Comparison of ENCODE assay signal across 11 mouse cellular contexts in genomic region chr1:63190851-63191250, GRCm38 (mm10). TPM values are rescaled to one million over a fixed set of nuclear protein-coding genes. Genes with fewer than 3 reads are reported as not detected.
A peak's percentile ranks its signal among the peaks of the same experiment; 100 is the strongest.
DNase-seq lines count a peak whose midpoint lies in the region; ATAC-seq and TF ChIP-seq lines count a peak whose summit lies in the region.
"Had no signal": no experiment of that assay in that cellular context is flagged by ENCODE, and none has a peak within 500 bp of the region (broad histone marks: within the 10 kb centered on the region; RNA-seq: fewer than 3 reads in every experiment).

No protein-coding gene starts in this region.

- DNase-seq in adrenal gland, postnatal 14 days, result peak; percentile 26
- DNase-seq in adrenal gland, adult 18-20 months (ENCODE audit: low spot score in 2 of 2), result no peak
- DNase-seq in heart, postnatal 10 days, result peak; percentile 39 to 52
- DNase-seq in heart, adult 11 months, result no peak
- peak; percentile 15 for DNase-seq in lung, postnatal 36 days
- no peak for DNase-seq in lung, postnatal 0 days (ENCODE audit: low spot score)
- DNase-seq in limb, embryonic 14.5 days (ENCODE audit: low spot score), result peak; percentile 72
- DNase-seq: cerebellum, adult 11 months had no signal

- no peaks in the 10 kb centered on the region for H3K9me3 ChIP-seq in lung, postnatal 0 days (ENCODE audit: low read length)
- H3K9me3 ChIP-seq in limb, embryonic 14.5 days (ENCODE audit: control insufficient read depth, low read length), result no peaks in the 10 kb centered on the region
- H3K9me3 ChIP-seq in intestine, embryonic 15.5 days, result no peaks in the 10 kb centered on the region
- H3K9me3 ChIP-seq: hindbrain, embryonic 10.5 days; lung, embryonic 15.5 days had no signal

- TF ChIP-seq CTCF in lung, postnatal 0 days (IDR thresholded peaks at IDR 0.05), result no peak

- no peak overlapping the region for H3K4me3 ChIP-seq in lung, postnatal 0 days (ENCODE audit: low read depth, low read length)
- no peak overlapping the region for H3K4me3 ChIP-seq in limb, embryonic 14.5 days (replicated peaks; ENCODE audit: low read length)
- H3K4me3 ChIP-seq in intestine, embryonic 15.5 days (replicated peaks), result no peak overlapping the region
- H3K4me3 ChIP-seq: hindbrain, embryonic 10.5 days; lung, embryonic 15.5 days had no signal

- H3K9ac ChIP-seq in lung, postnatal 0 days (replicated peaks; ENCODE audit: low read depth), result no peak overlapping the region
- H3K9ac ChIP-seq in limb, embryonic 14.5 days (ENCODE audit: low read depth, low read length, severe bottlenecking), result no peak overlapping the region
- no peak overlapping the region for H3K9ac ChIP-seq in intestine, embryonic 15.5 days
- H3K9ac ChIP-seq: lung, embryonic 15.5 days had no signal

- TF ChIP-seq POLR2A in limb, embryonic 14.5 days (IDR thresholded peaks at IDR 0.05; ENCODE audit: borderline replicate concordance, extremely low read depth, insufficient read depth, insufficient read length), result no peak

- no peak for TF ChIP-seq EP300 in lung, postnatal 0 days (IDR thresholded peaks at IDR 0.05)

- no peaks in the 10 kb centered on the region for H3K27me3 ChIP-seq in lung, postnatal 0 days (replicated peaks; ENCODE audit: insufficient read depth, low read length)
- H3K27me3 ChIP-seq in limb, embryonic 14.5 days (ENCODE audit: control insufficient read depth, insufficient read depth, low read length), result no peaks in the 10 kb centered on the region
- H3K27me3 ChIP-seq in intestine, embryonic 15.5 days (replicated peaks), result no peaks in the 10 kb centered on the region
- H3K27me3 ChIP-seq: lung, embryonic 15.5 days had no signal

- 53% methylated on average over 8 of the region's 8 CpGs for WGBS in lung, postnatal 0 days
- 43% methylated on average over 8 of the region's 8 CpGs for WGBS in limb, embryonic 14.5 days
- 66% methylated on average over 8 of the region's 8 CpGs for WGBS in intestine, embryonic 15.5 days

- H3K4me2 ChIP-seq in lung, postnatal 0 days (replicated peaks; ENCODE audit: low read depth, low read length), result no peak overlapping the region
- H3K4me2 ChIP-seq in limb, embryonic 14.5 days (replicated peaks; ENCODE audit: low read depth, low read length, severe bottlenecking), result no peak overlapping the region
- H3K4me2 ChIP-seq in intestine, embryonic 15.5 days (replicated peaks), result no peak overlapping the region
- H3K4me2 ChIP-seq: lung, embryonic 15.5 days had no signal

- no peaks in the 10 kb centered on the region for H3K36me3 ChIP-seq in lung, postnatal 0 days (ENCODE audit: insufficient read depth, low read length)
- no peaks in the 10 kb centered on the region for H3K36me3 ChIP-seq in limb, embryonic 14.5 days (ENCODE audit: control insufficient read depth, insufficient read depth, low read length)
- no peaks in the 10 kb centered on the region for H3K36me3 ChIP-seq in intestine, embryonic 15.5 days
- H3K36me3 ChIP-seq: hindbrain, embryonic 10.5 days; lung, embryonic 15.5 days had no signal

- ATAC-seq in lung, postnatal 0 days, result no peak
- peak; percentile 68 for ATAC-seq in limb, embryonic 14.5 days (ENCODE audit: low FRiP score, low read depth)
- no peak for ATAC-seq in intestine, embryonic 15.5 days

- H3K27ac ChIP-seq in lung, postnatal 0 days (ENCODE audit: low read length), result no peak overlapping the region
- H3K27ac ChIP-seq in limb, embryonic 14.5 days (replicated peaks; ENCODE audit: low read depth, low read length), result 0 out of 2 replicates have a peak overlapping the region, but pooled peaks have one; percentile 26
- no peak overlapping the region for H3K27ac ChIP-seq in intestine, embryonic 15.5 days
- H3K27ac ChIP-seq: hindbrain, embryonic 10.5 days; lung, embryonic 15.5 days had no signal

- no peaks in the 10 kb centered on the region for H3K4me1 ChIP-seq in lung, postnatal 0 days (ENCODE audit: insufficient read depth, low read depth, low read length)
- no peaks in the 10 kb centered on the region for H3K4me1 ChIP-seq in limb, embryonic 14.5 days (ENCODE audit: control insufficient read depth, insufficient read depth, low read length)
- H3K4me1 ChIP-seq in intestine, embryonic 15.5 days (replicated peaks), result 0 out of 2 replicates have a peak, but pooled peaks cover 2% of the 10 kb centered on the region
- H3K4me1 ChIP-seq: hindbrain, embryonic 10.5 days; lung, embryonic 15.5 days had no signal

- intact Hi-C loops in heart, postnatal 10 days (cut with DNase I), result no loop called here

RNA-seq across cellular contexts. Expression of gene Ndufs1, which starts 14.2 kb away (rescaled TPM):
- total RNA-seq in adrenal gland, postnatal 14 days (2021), result 359 and 361 TPM in 2 replicates
- total RNA-seq in adrenal gland, adult 18-20 months (2021), result 100 to 1,000 TPM; 272 to 350 TPM
- total RNA-seq in heart, postnatal 10 days (2021), result 100 to 1,000 TPM; 670 to 683 TPM
- polyA plus RNA-seq in lung, postnatal 0 days (2015; fragmentation: Nextera tagmentation; extraction: Ambion mirVana), result 63.0 and 64.3 TPM in 2 replicates
- polyA plus RNA-seq in limb, embryonic 14.5 days (2012; rRNA removed), result 83.1 and 96.3 TPM in 2 replicates
- polyA plus RNA-seq in limb, embryonic 14.5 days (2014; fragmentation: Nextera tagmentation; extraction: Ambion mirVana), result 115 and 117 TPM in 2 replicates
- polyA plus RNA-seq in intestine, embryonic 15.5 days (2015; fragmentation: Nextera tagmentation; extraction: Ambion mirVana), result 168 and 169 TPM in 2 replicates

RNA-seq across cellular contexts. Expression of gene Eef1b2, which starts 14.2 kb away (rescaled TPM):
- 615 and 729 TPM in 2 replicates for total RNA-seq in adrenal gland, postnatal 14 days (2021)
- total RNA-seq in adrenal gland, adult 18-20 months (2021), result 100 to 1,000 TPM; 584 to 627 TPM
- total RNA-seq in heart, postnatal 10 days (2021), result 100 to 1,000 TPM; 445 to 453 TPM
- polyA plus RNA-seq in lung, postnatal 0 days (2015; fragmentation: Nextera tagmentation; extraction: Ambion mirVana), result 274 and 315 TPM in 2 replicates
- polyA plus RNA-seq in limb, embryonic 14.5 days (2012; rRNA removed), result 708 and 1,108 TPM in 2 replicates
- 730 and 750 TPM in 2 replicates for polyA plus RNA-seq in limb, embryonic 14.5 days (2014; fragmentation: Nextera tagmentation; extraction: Ambion mirVana)
- polyA plus RNA-seq in intestine, embryonic 15.5 days (2015; fragmentation: Nextera tagmentation; extraction: Ambion mirVana), result 545 and 642 TPM in 2 replicates

RNA-seq across cellular contexts. Expression of gene Gpr1, which starts 23.5 kb away (rescaled TPM):
- total RNA-seq in adrenal gland, postnatal 14 days (2021), result 0.22 and 0.56 TPM in 2 replicates
- under 1 TPM; 0.26 to 0.43 TPM for total RNA-seq in adrenal gland, adult 18-20 months (2021)
- total RNA-seq in heart, postnatal 10 days (2021), result under 1 TPM; 0.22 to 0.35 TPM
- 0.10 TPM in 1 of 2 replicates, not detected in the other for polyA plus RNA-seq in lung, postnatal 0 days (2015; fragmentation: Nextera tagmentation; extraction: Ambion mirVana)
- 0.29 and 0.33 TPM in 2 replicates for polyA plus RNA-seq in limb, embryonic 14.5 days (2012; rRNA removed)
- 0.10 and 0.34 TPM in 2 replicates for polyA plus RNA-seq in limb, embryonic 14.5 days (2014; fragmentation: Nextera tagmentation; extraction: Ambion mirVana)
- 0.21 and 0.33 TPM in 2 replicates for polyA plus RNA-seq in intestine, embryonic 15.5 days (2015; fragmentation: Nextera tagmentation; extraction: Ambion mirVana)
- polyA plus RNA-seq: lung, embryonic 15.5 days had no signal

Comparison
In these comparisons a context has a peak if more than half of its experiments do, and no peak if none do; other contexts are left out.
1. DNase-seq: peak in adrenal gland, postnatal 14 days (single experiment), heart, postnatal 10 days (2 of 2), lung, postnatal 36 days (single experiment) and limb, embryonic 14.5 days (single experiment); none in adrenal gland, adult 18-20 months (0 of 2), heart, adult 11 months (single experiment) and lung, postnatal 0 days (single experiment).